Mouse (Mus musculus): ENCODE measurements around the gene Ogg1. TPM values are rescaled to one million over a fixed set of nuclear protein-coding genes. Genes with fewer than 3 reads are reported as not detected.
A peak's percentile ranks its signal among the peaks of the same experiment; 100 is the strongest.

The Ogg1 gene
- polyA plus RNA-seq, 1 experiment from 2014 or later = 4.2 TPM

DNA sequence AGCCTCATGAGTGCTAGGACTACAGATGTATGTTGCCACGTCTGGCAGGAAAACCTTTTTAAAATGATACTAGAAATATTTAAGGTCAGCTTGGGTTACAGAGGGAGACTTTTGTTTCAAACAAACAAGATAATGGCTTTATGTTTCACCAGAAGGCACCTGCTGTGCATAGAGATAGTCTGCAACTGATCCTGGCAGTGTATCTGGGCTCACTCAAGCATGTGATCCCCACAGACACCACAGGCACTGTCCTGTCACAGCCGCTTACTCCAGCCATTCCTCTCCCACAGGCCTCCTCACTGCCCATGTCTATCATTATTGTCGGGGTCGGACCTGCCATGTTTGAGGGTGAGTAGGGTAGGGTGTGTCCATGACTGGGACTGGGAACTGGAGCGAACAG lies 25.4 kb upstream of the Ogg1 start:
- Histone ChIP-seq H3K27ac (ENCODE audit: low read depth) (no peak overlapping the region), H3K27me3 (ENCODE audit: insufficient read depth, low read length) (no peaks in the 10 kb centered on the region), H3K4me3 (ENCODE audit: low read depth, low read length) (no peak overlapping the region), H3K4me2 (ENCODE audit: low read depth, low read length) (no peak overlapping the region), H3K4me1 (ENCODE audit: insufficient read depth) (peaks cover 5% of the 10 kb centered on the region), H3K9me3 (ENCODE audit: low read length) (no peaks in the 10 kb centered on the region), H3K36me3 (replicated peaks; ENCODE audit: insufficient read depth, low read length) (no peaks in the 10 kb centered on the region), H3K9ac (replicated peaks) (no peak overlapping the region)
- WGBS (ENCODE audit: insufficient replicate concordance) = 75% methylated on average over 5 of the region's 5 CpGs
- TF ChIP-seq CTCF (IDR thresholded peaks at IDR 0.05; ENCODE audit: low read depth) (no peak), EP300 (IDR thresholded peaks at IDR 0.05; ENCODE audit: low read depth) (no peak)
- no peak for ATAC-seq
- no peak for DNase-seq

DNA sequence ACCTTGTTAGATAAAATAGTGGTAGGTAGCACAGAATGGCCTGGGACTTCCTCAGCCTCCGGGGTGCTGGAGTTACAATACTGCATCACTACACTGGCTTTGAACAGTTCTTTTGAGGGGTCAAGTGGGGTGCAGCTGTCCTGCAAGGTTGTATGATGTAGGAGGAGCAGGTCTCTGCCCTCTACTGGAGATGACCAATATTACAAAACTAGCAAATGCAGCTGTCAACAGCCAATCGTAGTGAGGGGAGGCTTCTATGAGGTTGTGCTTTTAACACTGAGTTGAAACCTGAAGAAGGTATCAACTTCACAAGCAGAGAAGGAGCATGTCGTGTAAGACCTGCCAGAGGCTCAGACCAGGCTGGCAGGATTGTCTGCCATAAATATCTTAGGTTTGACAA lies 24.5 kb upstream of the Ogg1 start:
- ATAC-seq = no peak
- Histone ChIP-seq H3K9me3 (ENCODE audit: low read length) (no peaks in the 10 kb centered on the region), H3K4me1 (ENCODE audit: insufficient read depth) (peaks cover 5% of the 10 kb centered on the region), H3K27me3 (ENCODE audit: insufficient read depth, low read length) (no peaks in the 10 kb centered on the region), H3K9ac (replicated peaks) (no peak overlapping the region), H3K4me3 (ENCODE audit: low read depth, low read length) (no peak overlapping the region), H3K36me3 (replicated peaks; ENCODE audit: insufficient read depth, low read length) (no peaks in the 10 kb centered on the region), H3K4me2 (ENCODE audit: low read depth, low read length) (no peak overlapping the region), H3K27ac (ENCODE audit: low read depth) (no peak overlapping the region)
- TF ChIP-seq EP300 (IDR thresholded peaks at IDR 0.05; ENCODE audit: low read depth) = no peak
- TF ChIP-seq CTCF (IDR thresholded peaks at IDR 0.05; ENCODE audit: low read depth) = peak; percentile 73
- no peak for DNase-seq
- 19% methylated on average over 3 of the region's 3 CpGs for WGBS (ENCODE audit: insufficient replicate concordance)

DNA sequence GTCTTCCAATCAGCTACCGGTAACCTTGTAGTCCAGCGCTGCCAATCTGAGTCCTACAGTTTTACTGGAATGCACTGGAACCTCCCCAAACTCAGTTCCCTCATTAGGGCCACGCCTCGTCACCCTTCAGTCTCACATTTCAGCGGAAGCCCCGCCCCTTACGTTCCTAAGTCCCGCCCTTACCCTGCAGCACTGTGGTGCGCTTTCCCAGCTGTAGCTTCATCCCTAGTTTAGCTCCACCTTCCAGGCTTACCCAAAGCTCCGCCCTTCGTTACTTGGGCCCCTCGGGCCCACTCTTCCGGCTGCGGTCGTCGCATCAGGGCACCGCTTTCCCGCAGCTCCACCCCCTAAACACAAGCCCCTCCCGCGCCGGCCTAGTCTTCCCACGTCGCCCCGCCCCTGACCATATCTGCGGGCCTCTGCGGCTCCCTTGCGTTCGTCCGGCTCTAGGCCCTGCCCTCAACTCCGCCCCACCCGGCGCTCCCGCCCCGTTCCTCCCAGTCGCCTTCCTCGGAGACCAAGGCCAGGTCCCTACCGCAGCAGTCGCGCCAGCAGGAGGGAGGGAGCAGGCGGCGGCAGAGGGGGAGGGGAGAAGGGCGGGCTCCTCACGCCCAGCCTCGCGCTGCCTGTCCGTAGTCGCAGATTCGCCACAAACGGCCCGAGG lies 20.3 kb upstream of the Ogg1 start:
- ATAC-seq = peak; percentile 92
- Histone ChIP-seq H3K27me3 (ENCODE audit: insufficient read depth, low read length) (no peaks in the 10 kb centered on the region), H3K4me3 (ENCODE audit: low read depth, low read length) (peak overlapping the region; percentile 100), H3K4me2 (ENCODE audit: low read depth, low read length) (peak overlapping the region; percentile 96), H3K36me3 (replicated peaks; ENCODE audit: insufficient read depth, low read length) (peaks cover 17% of the 10 kb centered on the region), H3K9me3 (ENCODE audit: low read length) (no peaks in the 10 kb centered on the region), H3K4me1 (ENCODE audit: insufficient read depth) (peaks cover 14% of the 10 kb centered on the region), H3K9ac (replicated peaks) (peak overlapping the region; percentile 99), H3K27ac (ENCODE audit: low read depth) (peak overlapping the region; percentile 100)
- DNase-seq = peak; percentile 100
- WGBS (ENCODE audit: insufficient replicate concordance) = under 1% methylated on average over 49 of the region's 50 CpGs
- no peak for TF ChIP-seq CTCF (IDR thresholded peaks at IDR 0.05; ENCODE audit: low read depth)
- no peak for TF ChIP-seq EP300 (IDR thresholded peaks at IDR 0.05; ENCODE audit: low read depth)

DNA sequence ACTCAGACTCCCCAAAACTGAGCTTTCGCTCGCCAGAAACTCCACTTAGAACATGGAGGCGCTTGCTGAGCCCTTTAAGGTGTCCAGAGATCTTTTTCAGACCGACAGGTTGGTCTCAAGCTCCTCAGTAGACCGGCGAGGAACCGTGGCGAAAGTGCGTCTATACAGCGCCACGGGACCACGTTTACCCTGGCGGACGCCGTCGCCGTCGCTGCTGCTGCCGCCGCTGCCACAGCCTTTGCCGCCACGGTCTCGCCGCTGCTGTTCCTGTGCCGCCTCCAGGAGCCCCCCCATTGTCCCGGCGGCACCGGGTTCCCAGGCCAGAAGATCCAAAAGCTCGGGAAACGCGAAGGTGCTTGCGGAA lies 19.8 kb upstream of the Ogg1 start, which contains the start of gene Brpf1:
Gene Brpf1 (plus strand): TSS at position 152 of the 364 bp plus-strand sequence.
- no peak for DNase-seq
- H3K4me2 ChIP-seq (ENCODE audit: low read depth, low read length) = peak within 1 kb of the TSS; percentile 96

DNA sequence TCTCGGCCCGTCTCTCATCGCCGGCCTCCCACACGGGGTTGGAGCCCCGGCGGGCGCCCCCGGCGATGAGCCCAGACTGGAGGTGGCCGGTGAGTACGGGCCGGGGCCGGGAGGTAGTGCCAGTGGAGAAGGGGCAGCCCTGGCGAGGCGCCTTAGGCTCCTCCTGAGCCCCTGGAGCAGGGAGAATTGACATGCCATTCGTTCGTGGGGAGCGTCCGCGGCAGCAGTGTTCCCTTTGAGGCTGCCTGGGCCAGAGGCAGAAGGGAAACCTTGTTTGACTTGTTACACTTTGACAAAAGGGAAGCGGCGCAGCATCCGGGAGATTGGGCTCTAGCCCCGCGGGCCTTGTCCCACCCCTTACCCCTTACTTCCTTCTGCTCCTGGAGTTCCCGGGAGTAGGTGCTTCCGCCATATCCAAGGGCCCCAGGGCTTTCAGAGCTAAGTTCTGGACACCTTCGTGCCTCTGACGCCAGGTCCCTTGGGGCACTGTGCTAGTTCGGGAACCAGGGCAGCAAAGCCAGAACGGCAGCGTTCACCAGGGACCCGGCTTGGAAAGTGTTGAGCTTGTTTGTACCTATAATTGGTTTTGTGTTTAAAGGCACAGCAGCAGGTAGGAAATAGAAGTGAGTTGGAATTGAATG lies 19.2 kb upstream of the Ogg1 start:
- TF ChIP-seq EP300 (IDR thresholded peaks at IDR 0.05; ENCODE audit: low read depth) (no peak), CTCF (IDR thresholded peaks at IDR 0.05; ENCODE audit: low read depth) (no peak)
- Histone ChIP-seq H3K9me3 (ENCODE audit: low read length) (no peaks in the 10 kb centered on the region), H3K4me3 (ENCODE audit: low read depth, low read length) (peak overlapping the region; percentile 100), H3K36me3 (replicated peaks; ENCODE audit: insufficient read depth, low read length) (peaks cover 27% of the 10 kb centered on the region), H3K27ac (ENCODE audit: low read depth) (peak overlapping the region; percentile 100), H3K9ac (replicated peaks) (peak overlapping the region; percentile 99), H3K4me1 (ENCODE audit: insufficient read depth) (peaks cover 14% of the 10 kb centered on the region), H3K27me3 (ENCODE audit: insufficient read depth, low read length) (no peaks in the 10 kb centered on the region), H3K4me2 (ENCODE audit: low read depth, low read length) (peak overlapping the region; percentile 96)
- no peak for ATAC-seq
- peak; percentile 71 for DNase-seq
- WGBS (ENCODE audit: insufficient replicate concordance) = 0% methylated on average over 30 of the region's 34 CpGs

More for the DNA sequence above, 19.8 kb upstream of the Ogg1 start, which contains the start of gene Brpf1:
- Histone ChIP-seq H3K9me3 (ENCODE audit: low read length) (no peaks in the 10 kb centered on the region), H3K36me3 (replicated peaks; ENCODE audit: insufficient read depth, low read length) (peaks cover 21% of the 10 kb centered on the region), H3K4me1 (ENCODE audit: insufficient read depth) (peaks cover 14% of the 10 kb centered on the region), H3K9ac (replicated peaks) (peak within 1 kb of the TSS; percentile 99), H3K27me3 (ENCODE audit: insufficient read depth, low read length) (no peaks in the 10 kb centered on the region), H3K4me3 (ENCODE audit: low read depth, low read length) (peak within 1 kb of the TSS; percentile 100), H3K27ac (ENCODE audit: low read depth) (peak within 1 kb of the TSS; percentile 100)
- TF ChIP-seq EP300 (IDR thresholded peaks at IDR 0.05; ENCODE audit: low read depth) = peak; percentile 81; the same call in 1 of the 2 replicates
- TF ChIP-seq CTCF (IDR thresholded peaks at IDR 0.05; ENCODE audit: low read depth) = no peak
- WGBS (ENCODE audit: insufficient replicate concordance) = 0% methylated on average over 32 of the region's 32 CpGs
- peak; percentile 44 for ATAC-seq

DNA sequence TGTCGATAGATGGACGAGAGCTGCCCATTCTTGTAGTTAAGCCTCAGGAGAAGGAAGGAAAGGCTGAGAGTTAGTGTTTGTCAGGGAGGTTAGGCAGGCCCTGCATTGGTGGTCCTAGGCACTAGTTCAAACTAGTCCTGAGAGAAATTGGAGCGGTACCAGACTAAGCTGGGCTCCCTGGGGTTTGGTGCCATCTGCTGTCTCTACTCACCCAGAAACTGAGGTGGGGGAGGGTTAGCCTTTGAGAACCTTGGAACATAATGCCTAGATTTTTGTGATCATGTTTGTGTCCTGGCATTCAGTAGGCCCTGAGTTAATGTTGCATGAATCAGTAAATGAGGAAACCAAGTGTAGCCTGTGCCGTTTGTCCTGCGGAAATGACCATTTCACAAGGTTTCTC lies 18.6 kb upstream of the Ogg1 start:
- H3K36me3 ChIP-seq (replicated peaks; ENCODE audit: insufficient read depth, low read length) = peaks cover 32% of the 10 kb centered on the region
- no peaks in the 10 kb centered on the region for H3K27me3 ChIP-seq (ENCODE audit: insufficient read depth, low read length)
- peak overlapping the region; percentile 100 for H3K4me3 ChIP-seq (ENCODE audit: low read depth, low read length)
- H3K9ac ChIP-seq (replicated peaks) = peak overlapping the region; percentile 99
- H3K9me3 ChIP-seq (ENCODE audit: low read length) = no peaks in the 10 kb centered on the region
- peaks cover 14% of the 10 kb centered on the region for H3K4me1 ChIP-seq (ENCODE audit: insufficient read depth)
- WGBS (ENCODE audit: insufficient replicate concordance) = 17% methylated on average over 5 of the region's 5 CpGs
- peak; percentile 54 for DNase-seq
- H3K4me2 ChIP-seq (ENCODE audit: low read depth, low read length) = peak overlapping the region; percentile 96
- TF ChIP-seq EP300 (IDR thresholded peaks at IDR 0.05; ENCODE audit: low read depth) (no peak), CTCF (IDR thresholded peaks at IDR 0.05; ENCODE audit: low read depth) (peak; percentile 65)
- peak overlapping the region; percentile 100 for H3K27ac ChIP-seq (ENCODE audit: low read depth)
- no peak for ATAC-seq

Measured in liver, postnatal 0 days (tissue).